In genomic region chr7:45129318-45129717, GRCm38 (mm10) we compare ENCODE assay signal across 8 mouse cellular contexts. TPM values are rescaled to one million over a fixed set of nuclear protein-coding genes. Genes with fewer than 3 reads are reported as not detected.
DNase-seq lines count a peak whose midpoint lies in the region; ATAC-seq and TF ChIP-seq lines count a peak whose summit lies in the region.

No protein-coding gene starts in this region.

- intact Hi-C loops in left cerebral cortex, postnatal 4 days (cut with DNase I), result no loop called here

- ATAC-seq in erythroblast, adult 5-6 weeks (replicated peaks; ENCODE audit: low FRiP score, poor library complexity, severe bottlenecking), result peak; percentile 7; the same call in 1 of the 2 replicates
- ATAC-seq in hindbrain, postnatal 0 days, result no peak

- no peak for TF ChIP-seq CTCF in hindbrain, postnatal 0 days (IDR thresholded peaks at IDR 0.05; ENCODE audit: low read depth)

- peak; percentile 33 for DNase-seq in ovary, postnatal 10 days (ENCODE audit: low spot score)
- no peak for DNase-seq in ovary, postnatal 14 days (ENCODE audit: low spot score)
- DNase-seq in hindbrain, postnatal 0 days (ENCODE audit: low spot score), result peak; percentile 64
- DNase-seq in T-cell, adult 2 months (ENCODE audit: low spot score), result no peak
- DNase-seq in spleen, postnatal 36 days (ENCODE audit: low spot score in 2 of 2), result no peak
- DNase-seq in left cerebral cortex, postnatal 4 days, result no peak

- H3K27me3 ChIP-seq in hindbrain, postnatal 0 days (ENCODE audit: insufficient read depth, low read length), result no peaks in the 10 kb centered on the region
- H3K27me3 ChIP-seq in megakaryocyte, embryonic 14.5 days (replicated peaks), result no peaks in the 10 kb centered on the region

- no peaks in the 10 kb centered on the region for H3K9me3 ChIP-seq in hindbrain, postnatal 0 days (ENCODE audit: low read length)
- H3K9me3 ChIP-seq in megakaryocyte, embryonic 14.5 days, result peaks cover 3% of the 10 kb centered on the region; the same call in 1 of the 2 replicates

- H3K4me2 ChIP-seq in hindbrain, postnatal 0 days (ENCODE audit: low read depth, low read length), result peak overlapping the region; percentile 60

- peaks cover 23% of the 10 kb centered on the region for H3K36me3 ChIP-seq in hindbrain, postnatal 0 days (ENCODE audit: insufficient read depth, low read length)
- peaks cover 71% of the 10 kb centered on the region for H3K36me3 ChIP-seq in megakaryocyte, embryonic 14.5 days (replicated peaks; ENCODE audit: low read length)

- H3K4me3 ChIP-seq in hindbrain, postnatal 0 days (ENCODE audit: low read length), result peak overlapping the region; percentile 95
- peak overlapping the region; percentile 98 for H3K4me3 ChIP-seq in megakaryocyte, embryonic 14.5 days (replicated peaks)

- H3K4me1 ChIP-seq in hindbrain, postnatal 0 days (ENCODE audit: insufficient read depth, low read length), result 0 out of 2 replicates have a peak, but pooled peaks cover 8% of the 10 kb centered on the region
- peaks cover 79% of the 10 kb centered on the region for H3K4me1 ChIP-seq in megakaryocyte, embryonic 14.5 days

- peak overlapping the region; percentile 92 for H3K27ac ChIP-seq in hindbrain, postnatal 0 days

- under 1% methylated on average over 17 of the region's 17 CpGs for WGBS in hindbrain, postnatal 0 days

- peak overlapping the region; percentile 58 for H3K9ac ChIP-seq in hindbrain, postnatal 0 days (replicated peaks; ENCODE audit: low read length)

RNA-seq across cellular contexts. Expression of gene Rpl13a, which starts 0.8 kb away (rescaled TPM):
- total RNA-seq in erythroblast, adult 5-6 weeks (2015; ENCODE audit: low replicate concordance), result 517 and 725 TPM in 2 replicates
- 475 and 688 TPM in 2 replicates for total RNA-seq in erythroblast, adult 5-6 weeks (2017; ENCODE audit: low replicate concordance)
- 1,377 and 1,807 TPM in 2 replicates for total RNA-seq in hindbrain, postnatal 0 days (2014; rRNA removed)
- polyA plus RNA-seq in hindbrain, postnatal 0 days (2015; fragmentation: Nextera tagmentation; extraction: Ambion mirVana), result 800 and 828 TPM in 2 replicates
- 3,981 and 5,869 TPM in 2 replicates for polyA plus RNA-seq in megakaryocyte, embryonic 14.5 days (2012; ENCODE audit: insufficient read depth, low replicate concordance)
- total RNA-seq in left cerebral cortex, postnatal 4 days (2021), result 1,000 to 10,000 TPM in 1 of 2 experiments, 100 to 1,000 TPM in 1; 958 to 1,083 TPM

RNA-seq across cellular contexts. Expression of gene Rps11, which starts 5.1 kb away (rescaled TPM):
- total RNA-seq in erythroblast, adult 5-6 weeks (2015; ENCODE audit: low replicate concordance), result 604 and 677 TPM in 2 replicates
- total RNA-seq in erythroblast, adult 5-6 weeks (2017; ENCODE audit: low replicate concordance), result 233 and 238 TPM in 2 replicates
- total RNA-seq in hindbrain, postnatal 0 days (2014; rRNA removed), result 743 and 824 TPM in 2 replicates
- 768 and 794 TPM in 2 replicates for polyA plus RNA-seq in hindbrain, postnatal 0 days (2015; fragmentation: Nextera tagmentation; extraction: Ambion mirVana)
- polyA plus RNA-seq in megakaryocyte, embryonic 14.5 days (2012; ENCODE audit: insufficient read depth, low replicate concordance), result 39.7 and 217 TPM in 2 replicates
- total RNA-seq in left cerebral cortex, postnatal 4 days (2021), result 100 to 1,000 TPM; 707 to 729 TPM

RNA-seq across cellular contexts. Expression of gene Gm45713, which starts 6.7 kb away (rescaled TPM):
- total RNA-seq in erythroblast, adult 5-6 weeks (2015; ENCODE audit: low replicate concordance), result not detected in 2 replicates
- total RNA-seq in erythroblast, adult 5-6 weeks (2017; ENCODE audit: low replicate concordance), result not detected in 2 replicates
- total RNA-seq in hindbrain, postnatal 0 days (2014; rRNA removed), result not detected in 2 replicates
- polyA plus RNA-seq in hindbrain, postnatal 0 days (2015; fragmentation: Nextera tagmentation; extraction: Ambion mirVana), result 0.15 TPM in 1 of 2 replicates, not detected in the other
- 2.1 and 9.4 TPM in 2 replicates for polyA plus RNA-seq in megakaryocyte, embryonic 14.5 days (2012; ENCODE audit: insufficient read depth, low replicate concordance)
- under 1 TPM in 1 of 2 experiments, not detected in 1; 0.50 TPM for total RNA-seq in left cerebral cortex, postnatal 4 days (2021)

RNA-seq across cellular contexts. Expression of gene Flt3l, which starts 6.9 kb away (rescaled TPM):
- total RNA-seq in erythroblast, adult 5-6 weeks (2015; ENCODE audit: low replicate concordance), result 1.3 and 3.8 TPM in 2 replicates
- 2.6 and 3.6 TPM in 2 replicates for total RNA-seq in erythroblast, adult 5-6 weeks (2017; ENCODE audit: low replicate concordance)
- total RNA-seq in hindbrain, postnatal 0 days (2014; rRNA removed), result 5.8 and 8.0 TPM in 2 replicates
- polyA plus RNA-seq in hindbrain, postnatal 0 days (2015; fragmentation: Nextera tagmentation; extraction: Ambion mirVana), result 2.1 and 3.0 TPM in 2 replicates
- polyA plus RNA-seq in megakaryocyte, embryonic 14.5 days (2012; ENCODE audit: insufficient read depth, low replicate concordance), result 78.6 and 81.1 TPM in 2 replicates
- 1 to 10 TPM; 2.8 to 3.0 TPM for total RNA-seq in left cerebral cortex, postnatal 4 days (2021)

RNA-seq across cellular contexts. Expression of gene Pih1d1, which starts 24.8 kb away (rescaled TPM):
- total RNA-seq in erythroblast, adult 5-6 weeks (2015; ENCODE audit: low replicate concordance), result 33.4 and 59.6 TPM in 2 replicates
- total RNA-seq in erythroblast, adult 5-6 weeks (2017; ENCODE audit: low replicate concordance), result 2.7 and 15.8 TPM in 2 replicates
- 119 and 124 TPM in 2 replicates for total RNA-seq in hindbrain, postnatal 0 days (2014; rRNA removed)
- 79.3 and 80.5 TPM in 2 replicates for polyA plus RNA-seq in hindbrain, postnatal 0 days (2015; fragmentation: Nextera tagmentation; extraction: Ambion mirVana)
- polyA plus RNA-seq in megakaryocyte, embryonic 14.5 days (2012; ENCODE audit: insufficient read depth, low replicate concordance), result 35.3 and 64.9 TPM in 2 replicates
- 100 to 1,000 TPM; 100 to 101 TPM for total RNA-seq in left cerebral cortex, postnatal 4 days (2021)

Comparison
In these comparisons a context has a peak if more than half of its experiments do, and no peak if none do; other contexts are left out.
1. DNase-seq: peak in ovary, postnatal 10 days (single experiment) and hindbrain, postnatal 0 days (single experiment); none in ovary, postnatal 14 days (single experiment), T-cell, adult 2 months (single experiment), spleen, postnatal 36 days (0 of 2) and left cerebral cortex, postnatal 4 days (single experiment).